Mouse (Mus musculus) megakaryocyte-erythroid progenitor cell, adult 5-6 weeks (primary cell): ENCODE results near the gene BC048403. TPM values are rescaled to one million over a fixed set of nuclear protein-coding genes. Genes with fewer than 3 reads are reported as not detected.
A peak's percentile ranks its signal among the peaks of the same experiment; 100 is the strongest.

Experiments
- ATAC-seq: replicated peaks from 2 replicates; pipeline ENCODE4 v1.8.0; 2016; ENCODE audit warnings: mild to moderate bottlenecking, inconsistent platforms; ENCODE audit not compliant: severe bottlenecking, poor library complexity, low FRiP score, low TSS enrichment
- total RNA-seq, 2 experiments: library from RNA; stranded (forward) in 1 of 2; stranded (reverse) in 1 of 2; fragments of 200-1000, 215-1000 nt in 1 of 2; fragments of >200 nt in 1 of 2; fragmentation: Nextera tagmentation in 1 of 2; gene quantifications; 2 replicates each; pipeline ENCODE4 v1.2.3; 2014 to 2017

The BC048403 gene
- total RNA-seq (2014; fragmentation: Nextera tagmentation) (11.5 and 13.4 TPM in 2 replicates), total RNA-seq (2017) (5.3 and 7.3 TPM in 2 replicates)

DNA sequence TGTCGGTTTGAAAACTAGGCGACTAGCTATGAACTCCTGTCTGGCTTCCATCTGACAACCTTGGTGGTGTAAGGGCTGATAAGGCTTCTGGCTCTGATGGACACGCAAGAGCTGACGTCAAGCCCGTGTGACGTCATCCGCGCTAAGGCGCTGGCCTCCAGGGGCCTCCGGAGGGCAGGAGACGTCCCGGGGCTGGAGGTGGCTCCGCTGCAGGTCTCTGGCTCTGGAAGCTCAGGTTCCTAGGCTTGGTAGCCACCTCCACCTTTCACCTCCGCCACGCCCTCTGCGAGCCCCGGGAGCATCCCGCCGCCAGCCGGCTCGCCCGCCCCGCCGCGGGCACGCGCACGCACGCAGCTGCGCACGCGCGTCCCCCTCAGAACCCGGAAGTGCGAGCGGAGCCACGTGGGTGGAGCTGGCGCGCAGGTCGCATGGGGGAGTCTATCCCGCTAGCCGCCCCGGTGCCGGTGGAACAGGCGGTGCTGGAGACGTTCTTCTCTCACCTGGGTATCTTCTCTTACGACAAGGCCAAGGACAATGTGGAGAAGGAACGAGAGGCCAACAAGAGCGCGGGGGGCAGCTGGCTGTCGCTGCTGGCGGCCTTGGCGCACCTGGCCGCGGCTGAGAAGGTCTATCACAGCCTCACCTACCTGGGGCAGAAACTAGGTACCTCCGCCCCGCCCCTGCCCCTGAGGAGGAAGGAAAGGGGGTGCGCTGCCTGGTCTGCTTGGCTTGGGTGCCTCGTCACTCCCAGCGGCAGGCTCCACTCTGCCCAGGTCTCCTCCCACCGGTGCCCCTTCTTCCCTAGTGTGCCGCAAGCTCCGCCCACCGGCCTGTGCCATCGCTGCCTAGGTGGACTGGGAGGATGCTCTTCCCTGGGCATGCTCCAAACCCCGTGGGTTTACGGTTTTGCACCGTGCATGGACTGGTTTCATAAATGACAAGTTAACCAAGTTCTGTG is at the start of gene BC048403:
Gene BC048403 (plus strand): TSS at position 390 of the 958 bp plus-strand sequence.
- ATAC-seq, result peak; percentile 96

GRCm38 (mm10) chr10:121692944-121693579 is 46.7 kb upstream of the BC048403 start:
- peak; percentile 60 for ATAC-seq

GRCm38 (mm10) chr10:121694567-121694966 is 45.2 kb upstream of the BC048403 start:
- no peak for ATAC-seq

DNA sequence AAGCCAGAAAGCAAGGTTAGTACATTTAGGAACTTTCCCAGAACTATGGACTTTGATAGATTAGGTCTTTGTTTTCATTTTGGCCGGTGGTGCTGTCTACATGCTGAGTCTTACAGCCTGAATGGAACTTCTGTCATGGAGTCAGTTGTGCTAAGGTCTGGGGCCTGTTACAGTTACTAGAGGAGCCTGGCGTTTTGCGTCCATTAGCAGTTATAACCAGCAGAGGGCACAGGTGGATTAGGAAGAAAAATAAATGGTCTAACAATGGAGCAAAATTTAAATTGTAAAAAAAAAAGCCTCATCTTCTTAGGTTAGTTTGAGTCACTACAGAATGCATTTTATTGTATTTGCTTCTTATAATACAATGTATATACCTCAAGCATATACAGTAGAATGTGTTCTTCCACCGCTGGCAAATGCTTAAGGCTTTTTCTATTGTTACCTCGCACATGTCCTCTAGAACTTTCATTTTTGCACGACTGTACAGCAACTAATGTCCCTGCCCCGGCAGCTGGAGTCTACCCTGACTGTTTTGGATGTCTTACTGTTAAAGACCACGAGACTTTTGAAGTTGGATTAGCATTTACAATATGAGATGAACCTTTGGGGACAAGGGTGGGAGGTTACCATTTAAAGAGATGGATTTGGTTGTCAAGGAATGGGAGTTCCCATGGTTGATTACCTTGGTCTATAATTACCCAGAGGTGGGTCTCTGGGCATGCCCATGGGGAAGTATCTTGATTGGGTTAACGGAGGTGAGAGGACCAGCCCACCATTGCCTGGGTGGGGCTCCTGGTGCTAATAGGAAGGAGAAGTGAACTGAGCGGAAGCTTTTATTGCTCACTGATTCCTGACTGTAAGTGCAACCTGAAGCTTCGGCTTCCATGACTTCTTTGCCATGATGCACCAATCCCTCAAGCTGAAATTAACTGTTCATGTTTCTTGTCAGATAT is 38.2 kb upstream of the BC048403 start:
- ATAC-seq, result peak; percentile 84

GRCm38 (mm10) chr10:121703619-121704018 is 36.1 kb upstream of the BC048403 start:
- no peak for ATAC-seq

- 0 out of 2 replicates have a peak, but pooled peaks have one; percentile 47 for ATAC-seq
These were observed 34.9 kb upstream of the BC048403 start for GRCm38 (mm10) chr10:121704871-121705270.

- no peak for ATAC-seq
These were observed 34.2 kb upstream of the BC048403 start for GRCm38 (mm10) chr10:121705399-121706163.

GRCm38 (mm10) chr10:121716862-121717261 is 22.9 kb upstream of the BC048403 start:
- ATAC-seq, result no peak

- no peak for ATAC-seq
These were observed 20.7 kb upstream of the BC048403 start for GRCm38 (mm10) chr10:121718896-121719585.

- no peak for ATAC-seq
These were observed 19.0 kb upstream of the BC048403 start for GRCm38 (mm10) chr10:121720701-121721100.

DNA sequence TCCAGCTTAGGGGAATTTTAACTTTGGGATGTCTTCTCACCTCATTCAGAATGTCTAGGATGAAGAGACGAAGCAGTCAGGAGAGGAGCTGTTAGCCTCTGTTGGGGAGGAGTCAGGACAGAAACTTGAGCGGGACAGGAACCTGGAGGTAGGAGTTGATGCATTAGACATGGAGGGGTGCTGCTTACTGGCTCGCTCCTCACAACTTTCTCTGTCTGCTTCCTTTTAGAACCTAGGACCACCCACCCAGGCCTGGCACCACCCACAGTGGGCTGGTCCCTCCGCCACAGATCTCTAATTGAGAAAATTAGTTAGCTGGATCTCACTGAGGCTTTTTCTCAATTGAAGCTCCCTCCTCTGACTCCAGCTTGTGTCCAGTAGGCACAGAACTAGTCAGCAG is 13.2 kb upstream of the BC048403 start:
- ATAC-seq, result no peak

DNA sequence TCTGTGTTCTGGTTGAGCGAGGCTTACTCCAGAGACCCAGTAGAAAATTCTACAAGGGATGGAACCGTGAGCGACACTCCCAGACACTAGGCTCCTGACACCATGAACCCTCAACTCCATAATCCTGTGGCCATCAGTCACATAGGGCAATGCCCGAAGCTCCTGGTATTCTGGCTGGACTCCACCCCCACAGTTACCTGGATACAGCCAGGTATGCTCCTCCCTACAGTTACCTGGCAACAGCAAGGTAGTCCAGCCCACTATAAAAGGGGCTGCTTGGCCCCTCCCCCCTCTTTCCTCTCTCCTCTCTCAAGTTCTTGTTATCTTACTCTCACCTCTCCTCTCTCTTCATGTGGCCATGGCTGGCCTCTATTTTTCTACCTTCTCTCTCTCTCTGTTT is 12.6 kb upstream of the BC048403 start:
- ATAC-seq, result no peak

DNA sequence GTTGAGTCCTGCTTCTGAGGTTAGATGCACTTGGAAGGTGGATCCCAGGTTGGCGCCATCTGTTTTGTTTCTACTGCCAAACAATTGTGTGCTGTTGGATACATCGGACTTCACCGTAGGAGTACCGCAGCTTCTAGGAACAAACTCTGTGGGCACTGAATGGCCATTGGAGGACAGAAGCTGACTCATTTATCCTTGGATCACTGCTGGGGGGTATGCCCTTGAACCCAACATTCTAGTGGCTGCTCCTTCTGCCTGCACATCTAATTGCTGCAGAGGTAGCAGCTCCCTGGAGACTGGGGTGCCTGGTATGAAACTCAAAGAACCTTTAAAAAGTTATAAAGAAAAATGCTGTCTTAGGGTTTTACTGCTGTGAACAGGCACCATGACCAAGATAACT is 11.5 kb upstream of the BC048403 start:
- ATAC-seq, result no peak

- no peak for ATAC-seq
These were observed 8.6 kb upstream of the BC048403 start for GRCm38 (mm10) chr10:121731048-121731725.

GRCm38 (mm10) chr10:121732542-121732941 is 7.2 kb upstream of the BC048403 start:
- ATAC-seq, result no peak

DNA sequence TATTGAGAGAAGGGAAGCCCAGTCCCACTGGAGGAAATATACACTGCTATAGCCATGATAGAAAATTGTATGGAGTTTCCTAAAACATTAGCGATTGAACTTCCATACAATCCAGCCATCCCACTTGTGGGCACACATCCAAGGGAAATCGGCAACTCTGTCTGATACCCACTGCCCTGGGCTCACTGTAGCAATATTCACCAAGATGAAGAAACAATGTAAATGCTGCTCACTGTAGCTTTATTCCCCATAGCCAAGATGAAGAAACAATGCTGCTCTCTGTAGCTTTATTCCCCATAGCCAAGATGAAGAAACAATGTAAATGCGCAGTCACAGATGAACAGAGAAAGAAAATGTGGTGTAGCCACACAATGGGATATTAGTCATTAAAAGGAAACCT is 2.5 kb upstream of the BC048403 start:
- no peak for ATAC-seq

- no peak for ATAC-seq
These were observed 2.6 kb downstream of the BC048403 start for GRCm38 (mm10) chr10:121742336-121742735.

- no peak for ATAC-seq
These were observed 10.4 kb downstream of the BC048403 start for GRCm38 (mm10) chr10:121750175-121750574.
